Mouse (Mus musculus) CD4-positive, CD25-positive, alpha-beta regulatory T cell (primary cell): ENCODE results near the gene Cd247. TPM values are rescaled to one million over a fixed set of nuclear protein-coding genes. Genes with fewer than 3 reads are reported as not detected.

Experiments
- polyA plus RNA-seq: library from polyadenylated mRNA; unstranded; fragments of 100-300 nt; shearing (Covaris generic); gene quantifications from one replicate; pipeline ENCODE4 v1.2.1, GENCODE M21; 2017

Cd247 gene
- polyA plus RNA-seq: 414 TPM

DNA sequence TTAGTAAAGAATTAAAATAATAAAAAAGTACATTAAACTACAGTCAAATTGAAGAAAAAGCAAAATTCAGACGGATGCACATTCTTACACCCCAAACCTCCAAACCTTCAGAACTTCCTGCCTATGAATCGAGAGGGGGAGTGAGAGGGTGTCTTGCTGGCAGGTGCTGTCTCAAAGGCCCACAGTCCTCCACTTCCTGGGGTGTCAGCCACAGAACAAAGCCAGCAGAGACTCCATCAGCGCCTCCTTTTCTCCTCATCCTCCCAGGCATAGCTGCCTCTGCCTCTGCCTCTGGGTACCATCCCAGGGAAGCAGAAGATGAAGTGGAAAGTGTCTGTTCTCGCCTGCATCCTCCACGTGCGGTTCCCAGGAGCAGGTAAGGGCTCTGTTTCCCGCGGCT is at the start of gene Cd247:
Cd247 (plus strand) TSS at position 171 of the 400 bp plus-strand sequence.

DNA sequence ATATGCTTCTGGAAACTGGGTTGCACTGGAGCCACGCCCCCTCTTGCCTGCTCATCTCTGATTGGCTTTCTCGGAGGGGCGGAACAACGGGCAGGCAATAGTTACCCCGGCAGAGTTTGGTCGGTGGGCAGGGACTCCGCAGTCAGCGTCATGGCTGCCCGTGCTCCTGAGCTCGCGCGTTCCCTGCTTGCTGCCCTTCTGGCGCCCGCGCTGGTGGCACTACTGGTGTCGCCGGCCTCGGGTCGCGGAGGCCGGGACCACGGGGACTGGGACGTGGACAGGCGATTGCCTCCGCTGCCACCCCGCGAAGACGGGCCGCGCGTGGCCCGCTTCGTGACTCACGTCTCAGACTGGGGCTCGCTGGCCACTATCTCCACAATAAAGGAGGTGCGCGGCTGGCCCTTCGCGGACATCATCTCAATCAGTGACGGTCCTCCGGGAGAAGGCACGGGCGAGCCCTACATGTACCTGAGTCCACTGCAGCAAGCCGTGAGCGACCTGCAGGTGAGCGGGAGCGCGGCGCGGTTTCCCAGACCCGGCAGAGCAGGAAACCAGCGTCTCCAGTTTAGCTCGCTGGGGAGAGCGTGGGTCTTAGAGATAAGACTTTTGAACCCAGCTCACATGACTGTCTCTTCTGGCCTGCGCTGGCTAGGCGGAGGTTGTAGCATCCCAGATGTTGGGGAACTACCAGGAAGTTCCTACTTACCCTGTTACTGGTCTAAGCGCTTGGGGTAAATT is 24.7 kb upstream of the Cd247 start, which contains the start of gene Creg1:
Creg1 (plus strand) TSS at position 112 of the 738 bp plus-strand sequence.

Other genes with a start within 250 kb of the Cd247 start
- 0.73 TPM for gene Mpzl1, start 154.1 kb upstream of the Cd247 start, polyA plus RNA-seq
- gene Rcsd1, start 78.9 kb upstream of the Cd247 start, polyA plus RNA-seq: 253 TPM
- gene Creg1, start 24.9 kb upstream of the Cd247 start, polyA plus RNA-seq: 62.4 TPM
- 32.5 TPM for gene Pou2f1, start 214.0 kb downstream of the Cd247 start, polyA plus RNA-seq